Mouse (Mus musculus) gastrocnemius, adult 8-10 months (tissue): ENCODE measurements around the gene Hpse2. TPM values are rescaled to one million over a fixed set of nuclear protein-coding genes. Genes with fewer than 3 reads are reported as not detected.

Source experiments
- DNase-seq, 2 experiments: peaks; one replicate each; pipeline ENCODE4 v3.0.0; 2022; ENCODE audit warnings: low spot score in 2 of 2
- total RNA-seq, 4 experiments: library from RNA; stranded (reverse); gene quantifications; 2 replicates each; pipeline ENCODE4 v1.2.4; 2022

The Hpse2 gene
- total RNA-seq, 4 experiments from 2014 or later = 0.09 TPM; not detected in 3

DNA sequence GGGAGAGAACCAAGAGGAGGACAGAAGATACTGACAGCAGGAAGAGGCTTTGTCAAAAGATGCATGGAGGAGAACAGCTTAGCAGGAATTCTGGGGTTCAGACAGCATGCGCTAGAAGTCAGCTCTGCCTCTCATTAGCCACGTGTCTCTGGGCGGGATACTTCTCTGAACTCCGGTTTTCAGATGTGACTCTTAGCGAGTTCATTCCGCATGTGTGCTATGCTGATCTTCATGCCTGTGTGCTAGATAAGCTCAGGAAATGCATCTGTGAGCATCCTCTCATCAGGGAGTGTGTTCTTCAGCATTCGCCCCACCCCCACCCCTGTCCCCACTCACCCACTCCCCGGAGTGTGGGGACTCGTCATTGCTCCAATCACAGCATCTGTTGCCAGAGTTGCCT is 650.4 kb downstream of the Hpse2 start:
- DNase-seq = no peak

Other genes with a start within 250 kb of the Hpse2 start
- under 1 TPM in 3 of 4 experiments, not detected in 1; 0.07 to 0.11 (median 0.08) TPM for gene Cnnm1, start 52.1 kb upstream of the Hpse2 start, total RNA-seq
- gene Got1, start 136.2 kb upstream of the Hpse2 start, total RNA-seq = 100 to 1,000 TPM; 284 to 461 (median 369) TPM
- gene Nkx2-3, start 224.0 kb upstream of the Hpse2 start, total RNA-seq = not detected